Mouse (Mus musculus): ENCODE data around the gene Atp8b4.

- TF ChIP-seq CTCF (IDR thresholded peaks at IDR 0.05; ENCODE audit: borderline replicate concordance, insufficient read depth, low read length), result no peak
- TF ChIP-seq POLR2A (IDR thresholded peaks at IDR 0.05; ENCODE audit: low read depth, low read length), result no peak
These were observed 65.8 kb downstream of the Atp8b4 start for GRCm38 (mm10) chr2:126434712-126435111.

All from embryonic fibroblast, embryonic 13.5 days (primary cell).